Mouse (Mus musculus): ENCODE results near the gene Agap1.

Agap1 gene

GRCm38 (mm10) chr1:89870906-89871211 is 416.3 kb downstream of the Agap1 start:
- in situ Hi-C loops (cut with MboI; ENCODE audit: low pct_unique_long_range_greater_than_20kb in 1 of 2, low sequenced_read_pairs in 2 of 2, unreplicated experiment in 1 of 2) = no loop called here

- in situ Hi-C loops (cut with MboI; ENCODE audit: low pct_unique_long_range_greater_than_20kb in 1 of 2, low sequenced_read_pairs in 2 of 2, unreplicated experiment in 1 of 2) = loop anchor here in 1 of 2 experiments (5.0 kb wide), 1 partner anchor 51 kb away; no protein-coding TSS in a partner anchor
These were observed 421.9 kb downstream of the Agap1 start for GRCm38 (mm10) chr1:89876346-89877072.

DNA sequence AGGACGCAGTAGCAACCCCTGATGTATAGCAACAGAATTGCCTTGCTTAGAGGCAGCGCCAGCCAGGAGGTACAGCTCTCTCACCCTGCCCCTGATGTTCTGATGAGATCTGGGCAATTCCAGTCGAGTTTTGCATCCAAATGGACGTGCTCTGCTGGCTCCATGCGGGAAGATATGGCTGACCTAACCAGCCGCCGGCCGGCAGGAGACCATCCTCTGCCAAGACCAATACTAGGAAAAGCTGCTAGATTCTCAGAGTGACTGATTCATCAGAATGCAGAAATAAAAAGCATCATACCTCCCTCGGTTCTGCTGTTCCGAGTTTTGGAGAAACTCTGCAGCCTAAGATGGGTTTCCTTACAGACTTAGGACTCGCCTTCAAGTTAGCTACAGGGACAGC is 423.9 kb downstream of the Agap1 start:
- in situ Hi-C loops (cut with MboI; ENCODE audit: low pct_unique_long_range_greater_than_20kb in 1 of 2, low sequenced_read_pairs in 2 of 2, unreplicated experiment in 1 of 2) = loop anchor here in 1 of 2 experiments (5.0 kb wide), 1 partner anchor 49 kb away; no protein-coding TSS in a partner anchor

DNA sequence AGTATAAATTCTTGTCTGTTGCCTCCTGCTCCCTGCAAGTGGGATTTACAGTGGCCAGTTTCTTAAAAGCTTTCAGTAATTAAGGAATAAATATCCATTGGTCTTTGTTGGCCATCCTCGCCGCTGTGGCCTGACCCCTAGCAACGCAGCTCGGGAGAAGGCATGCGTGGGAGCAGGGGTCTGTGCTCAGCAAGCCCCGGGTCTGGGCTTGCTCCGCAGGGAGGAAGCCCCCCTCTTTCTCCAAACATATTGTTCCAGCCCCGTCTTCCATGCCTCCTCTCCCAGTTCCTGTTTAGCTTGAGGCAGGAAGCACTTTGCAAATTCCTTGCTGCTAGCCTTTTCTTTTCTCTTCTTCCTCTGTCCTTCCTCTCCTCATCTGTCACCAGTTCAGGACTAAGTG is 425.6 kb downstream of the Agap1 start:
- in situ Hi-C loops (cut with MboI; ENCODE audit: low pct_unique_long_range_greater_than_20kb in 1 of 2, low sequenced_read_pairs in 2 of 2, unreplicated experiment in 1 of 2) = no loop called here

DNA sequence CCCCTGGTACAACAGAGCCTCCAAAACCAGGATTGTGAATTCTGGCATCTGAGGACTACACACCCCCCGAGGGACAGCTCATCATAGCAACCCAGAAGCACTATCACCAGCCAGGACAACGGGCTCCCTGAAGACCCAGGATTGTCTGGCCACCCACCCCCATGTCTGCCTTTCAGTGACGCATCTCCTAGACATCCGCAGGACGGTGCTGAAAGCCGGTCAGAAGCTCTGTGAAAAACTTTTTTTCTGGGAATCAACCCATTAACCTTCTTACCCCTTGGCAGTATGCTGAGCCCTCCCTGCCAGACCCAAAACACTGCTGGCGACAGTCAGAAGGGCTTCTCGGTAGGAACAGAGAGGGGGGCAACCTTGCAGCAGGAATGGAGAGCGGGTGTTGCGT is 426.2 kb downstream of the Agap1 start:
- in situ Hi-C loops (cut with MboI; ENCODE audit: low pct_unique_long_range_greater_than_20kb in 1 of 2, low sequenced_read_pairs in 2 of 2, unreplicated experiment in 1 of 2) = no loop called here

DNA sequence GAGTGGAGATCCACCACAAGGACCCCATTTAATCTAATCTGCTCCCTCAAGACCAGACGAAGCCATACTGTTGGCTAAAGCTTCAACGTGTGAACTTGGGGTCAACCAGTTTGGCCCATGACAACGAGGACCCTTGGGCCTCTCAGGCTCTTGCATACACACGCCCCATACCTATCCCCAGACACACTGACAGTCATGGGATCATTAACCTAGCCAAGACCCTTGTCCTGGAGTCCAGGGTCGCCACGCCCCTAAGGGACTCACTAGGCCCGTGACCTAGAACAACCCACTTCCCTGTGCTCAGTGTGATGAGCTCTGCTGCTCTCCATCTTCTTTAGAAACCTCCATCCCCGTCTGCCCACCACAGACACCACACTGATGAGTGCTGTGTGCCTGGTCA is 429.7 kb downstream of the Agap1 start:
- in situ Hi-C loops (cut with MboI; ENCODE audit: low pct_unique_long_range_greater_than_20kb in 1 of 2, low sequenced_read_pairs in 2 of 2, unreplicated experiment in 1 of 2) = no loop called here

- in situ Hi-C loops (cut with MboI; ENCODE audit: low pct_unique_long_range_greater_than_20kb in 1 of 2, low sequenced_read_pairs in 2 of 2, unreplicated experiment in 1 of 2) = no loop called here
These were observed 431.1 kb downstream of the Agap1 start for GRCm38 (mm10) chr1:89885696-89886095.

- in situ Hi-C loops (cut with MboI; ENCODE audit: low pct_unique_long_range_greater_than_20kb in 1 of 2, low sequenced_read_pairs in 2 of 2, unreplicated experiment in 1 of 2) = no loop called here
These were observed 436.8 kb downstream of the Agap1 start for GRCm38 (mm10) chr1:89891400-89891799.

DNA sequence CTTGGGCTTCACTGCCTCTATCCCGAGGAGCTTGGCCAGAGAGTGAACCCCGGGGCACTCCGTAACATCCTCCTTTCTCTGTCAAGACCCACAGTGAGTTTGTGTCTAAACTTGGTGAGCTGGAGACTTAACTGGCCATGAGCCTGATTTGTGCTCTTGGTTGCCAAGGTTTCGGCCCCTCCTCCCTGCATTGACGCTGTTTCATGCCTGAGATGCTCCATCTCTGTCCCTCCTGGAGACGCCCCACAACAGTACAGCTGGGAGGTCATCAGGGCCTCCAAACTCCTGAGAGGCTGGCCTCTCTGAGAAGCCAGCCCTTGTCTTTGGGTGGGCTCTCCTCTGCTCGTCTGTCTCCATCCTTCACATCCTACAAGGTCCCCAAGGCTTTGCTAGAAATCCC is 437.7 kb downstream of the Agap1 start:
- in situ Hi-C loops (cut with MboI; ENCODE audit: low pct_unique_long_range_greater_than_20kb in 1 of 2, low sequenced_read_pairs in 2 of 2, unreplicated experiment in 1 of 2) = no loop called here

DNA sequence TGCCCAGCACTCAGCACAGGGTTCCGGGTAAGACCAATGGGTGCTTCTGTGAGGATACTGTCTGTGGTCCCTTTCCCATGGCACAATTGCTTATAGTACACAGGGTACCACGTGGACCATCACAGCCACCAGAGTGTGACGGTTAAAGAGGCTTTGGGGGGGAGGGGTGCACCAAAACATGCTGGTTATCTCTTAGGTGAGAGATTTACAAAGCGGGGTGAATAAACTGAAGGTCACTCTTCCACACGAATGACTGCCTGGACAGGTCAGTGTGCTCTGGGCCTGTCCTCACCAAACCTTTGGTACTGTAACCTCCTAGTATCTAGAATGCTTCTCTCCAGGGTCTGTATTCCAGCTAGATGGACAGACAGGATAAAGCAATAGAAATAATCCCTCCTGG is 441.2 kb downstream of the Agap1 start:
- in situ Hi-C loops (cut with MboI; ENCODE audit: low pct_unique_long_range_greater_than_20kb in 1 of 2, low sequenced_read_pairs in 2 of 2, unreplicated experiment in 1 of 2) = no loop called here

- in situ Hi-C loops (cut with MboI; ENCODE audit: low pct_unique_long_range_greater_than_20kb in 1 of 2, low sequenced_read_pairs in 2 of 2, unreplicated experiment in 1 of 2) = no loop called here
These were observed 444.4 kb downstream of the Agap1 start for GRCm38 (mm10) chr1:89899036-89899435.

- in situ Hi-C loops (cut with MboI; ENCODE audit: low pct_unique_long_range_greater_than_20kb in 1 of 2, low sequenced_read_pairs in 2 of 2, unreplicated experiment in 1 of 2) = no loop called here
These were observed 445.3 kb downstream of the Agap1 start for GRCm38 (mm10) chr1:89899761-89900445.

DNA sequence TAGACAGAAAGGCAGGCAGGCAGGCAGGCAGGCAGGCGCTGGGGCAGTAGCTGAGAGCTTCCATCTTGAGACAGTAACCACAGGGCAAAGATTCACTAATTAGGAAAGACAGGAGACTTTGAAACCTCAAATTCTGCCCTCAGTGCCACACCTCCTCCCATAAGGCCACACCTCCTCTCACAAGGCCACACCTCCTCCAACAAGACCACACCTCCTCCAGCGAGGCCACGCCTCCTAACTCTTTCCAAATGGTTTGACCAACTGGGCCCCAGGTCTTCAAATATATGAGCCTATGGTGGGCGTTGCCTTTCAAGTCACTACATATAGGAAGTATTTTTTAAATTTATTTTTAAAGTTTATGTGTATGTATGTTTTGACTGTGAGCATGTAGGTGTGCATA is 446.8 kb downstream of the Agap1 start:
- in situ Hi-C loops (cut with MboI; ENCODE audit: low pct_unique_long_range_greater_than_20kb in 1 of 2, low sequenced_read_pairs in 2 of 2, unreplicated experiment in 1 of 2) = no loop called here

DNA sequence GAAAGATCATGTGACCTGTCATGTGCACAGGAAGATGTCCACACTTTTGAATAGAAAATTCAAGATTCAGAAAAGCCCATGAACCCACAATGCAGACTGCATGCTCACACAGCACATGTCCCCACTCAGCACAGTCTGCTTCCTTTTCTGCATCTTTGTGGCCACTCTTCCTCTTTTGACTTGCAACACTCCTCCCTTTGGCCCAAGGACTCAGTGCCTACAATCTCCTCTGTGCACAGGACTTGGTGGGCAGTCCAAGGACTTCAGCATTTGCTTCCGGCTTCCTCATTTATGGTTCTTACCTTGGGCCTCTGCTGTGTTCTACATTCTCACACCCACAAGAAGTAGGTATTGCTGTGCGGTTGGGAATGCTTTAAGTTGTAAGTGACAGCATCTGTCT is 447.6 kb downstream of the Agap1 start:
- in situ Hi-C loops (cut with MboI; ENCODE audit: low pct_unique_long_range_greater_than_20kb in 1 of 2, low sequenced_read_pairs in 2 of 2, unreplicated experiment in 1 of 2) = no loop called here

- in situ Hi-C loops (cut with MboI; ENCODE audit: low pct_unique_long_range_greater_than_20kb in 1 of 2, low sequenced_read_pairs in 2 of 2, unreplicated experiment in 1 of 2) = no loop called here
These were observed 448.0 kb downstream of the Agap1 start for GRCm38 (mm10) chr1:89902641-89903040.

DNA sequence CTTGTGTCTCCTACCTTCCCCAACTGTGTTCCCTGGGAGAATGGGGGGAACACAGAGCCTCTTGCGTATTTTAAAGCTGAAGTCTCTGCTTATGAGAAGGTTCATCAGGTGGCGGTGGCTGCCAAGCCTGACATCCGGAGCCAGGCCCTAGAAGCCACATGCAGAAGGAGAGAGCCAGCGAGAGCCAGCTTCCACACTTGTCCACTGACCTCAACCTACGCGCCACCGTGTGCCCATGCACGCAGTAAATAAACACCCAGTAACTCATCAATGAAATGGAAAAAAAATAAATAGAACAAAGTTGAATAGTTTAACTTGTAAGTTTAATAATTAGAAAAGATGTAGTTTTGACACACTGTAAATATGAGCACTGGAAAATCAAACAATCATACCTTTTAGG is 455.2 kb downstream of the Agap1 start:
- in situ Hi-C loops (cut with MboI; ENCODE audit: low pct_unique_long_range_greater_than_20kb in 1 of 2, low sequenced_read_pairs in 2 of 2, unreplicated experiment in 1 of 2) = no loop called here

DNA sequence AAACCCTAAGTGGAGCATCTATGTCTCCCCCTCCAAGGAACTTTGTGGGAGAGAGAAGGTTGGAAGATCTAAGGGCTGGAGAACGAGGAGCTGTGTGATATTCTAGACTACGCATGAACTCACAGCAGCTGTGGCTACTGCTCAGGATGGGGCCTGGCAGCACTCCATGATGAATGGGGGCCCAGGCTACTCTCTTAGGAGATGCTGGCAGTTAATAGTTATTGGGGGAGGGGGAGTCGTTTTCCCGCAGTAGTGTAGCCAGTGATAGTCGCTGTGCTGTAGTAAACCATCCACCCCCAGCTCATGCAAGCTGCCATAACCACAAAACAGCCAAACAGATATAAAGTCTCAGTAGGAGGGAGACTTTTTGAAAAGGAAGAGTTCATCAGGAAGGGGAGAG is 457.8 kb downstream of the Agap1 start:
- in situ Hi-C loops (cut with MboI; ENCODE audit: low pct_unique_long_range_greater_than_20kb in 1 of 2, low sequenced_read_pairs in 2 of 2, unreplicated experiment in 1 of 2) = no loop called here

DNA sequence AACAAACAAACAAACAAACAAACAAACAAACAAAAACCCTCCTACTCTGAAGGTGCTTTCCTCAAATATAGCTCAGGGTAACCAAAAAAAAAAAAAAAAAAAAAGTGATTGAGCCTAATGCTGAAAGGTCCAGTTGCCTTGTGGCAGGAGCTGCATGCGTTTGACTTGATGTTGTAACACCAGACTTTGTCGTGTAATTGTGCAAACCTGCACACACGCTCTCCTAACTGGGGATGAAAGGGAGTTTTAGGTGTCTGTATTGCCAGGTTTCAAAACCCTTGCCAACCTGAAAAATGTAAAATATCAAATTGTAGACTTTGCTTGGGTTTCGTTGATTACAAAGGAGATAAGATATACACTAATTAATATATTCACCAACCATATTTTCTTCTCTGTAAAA is 459.0 kb downstream of the Agap1 start:
- in situ Hi-C loops (cut with MboI; ENCODE audit: low pct_unique_long_range_greater_than_20kb in 1 of 2, low sequenced_read_pairs in 2 of 2, unreplicated experiment in 1 of 2) = no loop called here

DNA sequence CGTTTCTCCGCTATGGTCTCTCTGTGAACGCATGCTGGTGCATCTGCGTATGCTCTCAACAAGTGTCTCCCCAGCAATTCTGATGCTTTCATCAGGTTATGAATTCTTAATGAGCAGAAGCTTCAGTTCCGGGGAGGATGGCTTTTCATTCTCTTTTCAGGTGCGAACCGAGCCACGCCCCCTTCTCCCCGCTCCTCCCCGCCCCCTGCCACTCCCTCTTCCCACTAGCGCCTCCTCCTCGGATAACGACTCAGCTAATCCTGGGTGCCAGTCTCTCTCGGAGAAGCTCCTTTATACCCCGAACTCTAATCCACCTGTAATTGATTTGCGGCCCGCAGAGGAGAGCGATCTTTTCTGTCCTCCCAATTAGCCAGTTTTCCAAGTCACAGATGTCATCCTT is 463.5 kb downstream of the Agap1 start:
- in situ Hi-C loops (cut with MboI; ENCODE audit: low pct_unique_long_range_greater_than_20kb in 1 of 2, low sequenced_read_pairs in 2 of 2, unreplicated experiment in 1 of 2) = no loop called here

DNA sequence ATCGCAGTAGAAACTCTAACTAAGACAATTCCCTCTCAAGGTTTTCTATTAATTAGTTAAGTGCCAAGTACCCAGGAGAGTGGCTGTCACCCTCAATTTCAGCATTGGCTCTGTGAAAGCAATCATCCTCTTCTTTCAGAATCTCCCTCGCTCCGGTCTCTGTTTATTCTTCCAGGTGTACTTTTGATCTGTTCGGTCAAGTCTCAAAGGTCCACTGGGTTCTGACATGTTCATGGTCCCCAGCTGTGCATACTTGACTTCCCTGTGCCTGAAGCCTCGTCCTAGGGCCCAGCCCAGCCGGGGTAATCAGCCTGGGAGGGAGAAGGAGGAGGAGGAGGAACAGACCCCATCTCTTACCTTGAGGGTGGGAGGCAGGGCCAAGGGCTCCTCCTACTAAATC is 464.6 kb downstream of the Agap1 start:
- in situ Hi-C loops (cut with MboI; ENCODE audit: low pct_unique_long_range_greater_than_20kb in 1 of 2, low sequenced_read_pairs in 2 of 2, unreplicated experiment in 1 of 2) = no loop called here

Data from mouse embryonic stem cell (cell line).